In the genomic region with DNA sequence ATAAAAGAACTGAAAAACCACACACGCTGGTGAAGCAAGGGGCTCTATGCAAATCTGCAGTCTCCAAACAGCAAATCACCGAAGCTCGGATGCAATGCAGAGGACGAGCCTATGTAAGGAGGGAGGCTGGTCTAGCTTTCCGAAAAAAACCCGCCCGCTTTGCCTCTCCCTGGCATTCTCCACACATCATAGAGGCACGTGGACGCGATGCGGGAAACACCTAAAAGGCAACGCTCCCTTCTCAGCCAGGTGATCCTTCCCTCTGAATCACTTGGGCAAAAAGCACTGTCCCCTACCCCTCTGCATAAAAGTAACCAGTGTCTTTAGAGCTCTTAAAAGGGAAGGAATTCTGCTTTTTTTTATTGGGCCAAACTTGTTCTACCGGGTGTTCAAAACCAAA, we compare ENCODE assay signal across 8 mouse cellular contexts.
DNase-seq lines count a peak whose midpoint lies in the region; ATAC-seq lines count a peak whose summit lies in the region.

No protein-coding gene starts in this region.

- H3K4me2 ChIP-seq in neural tube, embryonic 11.5 days (ENCODE audit: low read depth): peak overlapping the region; percentile 95

- 0% methylated on average over 13 of the region's 13 CpGs for WGBS in neural tube, embryonic 11.5 days

- H3K4me3 ChIP-seq in neural tube, embryonic 11.5 days (ENCODE audit: low read depth, low read length): peak overlapping the region; percentile 46

- H3K9me3 ChIP-seq in neural tube, embryonic 11.5 days (ENCODE audit: control insufficient read depth, low read length): no peaks in the 10 kb centered on the region

- DNase-seq in left cerebral cortex, adult 18-20 months (ENCODE audit: low spot score in 2 of 2): peak; percentile 64
- no peak for DNase-seq in left cerebral cortex, adult 11 months (ENCODE audit: low spot score)
- DNase-seq in cerebellum, postnatal 14 days: peak; percentile 77 to 78
- peak; percentile 56 to 63 for DNase-seq in frontal cortex, postnatal 14 days (ENCODE audit: low spot score in 2 of 2)
- DNase-seq in left cerebral cortex, postnatal 25 days (ENCODE audit: low spot score in 2 of 2): peak; percentile 69 to 91
- DNase-seq in neural tube, embryonic 11.5 days (ENCODE audit: low spot score): peak; percentile 61
- no peak for DNase-seq in spleen, adult 12 weeks (ENCODE audit: low spot score)
- DNase-seq in spleen, postnatal 14 days (ENCODE audit: low spot score in 2 of 2): no peak

- ATAC-seq in neural tube, embryonic 11.5 days (ENCODE audit: insufficient read depth, low FRiP score, low TSS enrichment): peak; percentile 24; the same call in 1 of the 2 replicates

- 0 out of 2 replicates have a peak, but pooled peaks cover 3% of the 10 kb centered on the region for H3K27me3 ChIP-seq in neural tube, embryonic 11.5 days (ENCODE audit: control insufficient read depth, insufficient read depth, low read length)

- H3K4me1 ChIP-seq in neural tube, embryonic 11.5 days (ENCODE audit: control insufficient read depth, insufficient read depth, low read length): no peaks in the 10 kb centered on the region

- H3K27ac ChIP-seq in neural tube, embryonic 11.5 days (ENCODE audit: low read depth, low read length): no peak overlapping the region

- no peaks in the 10 kb centered on the region for H3K36me3 ChIP-seq in neural tube, embryonic 11.5 days (ENCODE audit: control insufficient read depth, insufficient read depth, low read length)

- peak overlapping the region; percentile 49; the same call in 1 of the 2 replicates for H3K9ac ChIP-seq in neural tube, embryonic 11.5 days (ENCODE audit: low read length)

- intact Hi-C loops in left cerebral cortex, postnatal 25 days (cut with DNase I): loop anchor here (10.0 kb wide), 1 partner anchor 371 kb away; no protein-coding TSS in a partner anchor

Comparison
In these comparisons a context has a peak if more than half of its experiments do, and no peak if none do; other contexts are left out.
1. DNase-seq: peak in left cerebral cortex, adult 18-20 months (2 of 2), cerebellum, postnatal 14 days (2 of 2), frontal cortex, postnatal 14 days (2 of 2), left cerebral cortex, postnatal 25 days (2 of 2) and neural tube, embryonic 11.5 days (single experiment); none in left cerebral cortex, adult 11 months (single experiment), spleen, adult 12 weeks (single experiment) and spleen, postnatal 14 days (0 of 2).